Mouse (Mus musculus) CH12.LX (cell line): ENCODE data around the gene Meox1. TPM values are rescaled to one million over a fixed set of nuclear protein-coding genes. Genes with fewer than 3 reads are reported as not detected.

Source experiments
- DNase-seq: peaks from one replicate; pipeline ENCODE4 v3.0.0-alpha.2; 2013; ENCODE audit errors: extremely low read depth
- H3K27ac ChIP-seq: 2 replicates; pipeline ENCODE4 v1.5.1; 2012; ENCODE audit warnings: low read depth, mild to moderate bottlenecking, control low read depth, moderate library complexity; ENCODE audit not compliant: insufficient read depth
- H3K27me3 ChIP-seq: replicated peaks from 2 replicates; pipeline ENCODE3; 2012; ENCODE audit warnings: inconsistent platforms
- H3K36me3 ChIP-seq, 2 experiments: replicated peaks in 1 of 2; 2 replicates each; pipeline versions ENCODE3 to v1.6.1; 2012; ENCODE audit warnings: inconsistent platforms in 1 of 2, low read length in 1 of 2, mild to moderate bottlenecking in 1 of 2, mixed read lengths in 1 of 2, moderate library complexity in 1 of 2; ENCODE audit not compliant: control insufficient read depth in 1 of 2, insufficient read depth in 1 of 2
- H3K4me1 ChIP-seq, 2 experiments: 2 replicates each; pipeline ENCODE4 v1.6.1; 2012; ENCODE audit warnings: inconsistent platforms in 1 of 2, moderate library complexity in 1 of 2; ENCODE audit not compliant: insufficient read depth in 2 of 2, control insufficient read depth in 1 of 2
- H3K4me2 ChIP-seq: 2 replicates; pipeline ENCODE4 v1.6.1; 2012; ENCODE audit warnings: low read depth, mild to moderate bottlenecking, control low read depth; ENCODE audit not compliant: poor library complexity, insufficient read depth, severe bottlenecking
- H3K4me3 ChIP-seq, 3 experiments: fragments of 150-350 bp in 1 of 3; sonication (generic) in 1 of 3; replicated peaks in 1 of 3; 2 replicates each; pipeline versions ENCODE3 to v1.5.1; 2011 to 2012; ENCODE audit warnings: low read depth in 2 of 3, low read length in 2 of 3, mild to moderate bottlenecking in 2 of 3, moderate library complexity in 2 of 3, control low read depth in 1 of 3, improper control_type of control experiment in 1 of 3, inconsistent platforms in 1 of 3, mixed read lengths in 1 of 3; ENCODE audit not compliant: poor library complexity in 1 of 3
- H3K79me2 ChIP-seq: replicated peaks from 2 replicates; pipeline ENCODE4 v1.6.1; 2012; ENCODE audit warnings: mild to moderate bottlenecking, moderate library complexity; ENCODE audit not compliant: control insufficient read depth, poor library complexity, insufficient read depth, severe bottlenecking; ENCODE audit errors: extremely low read depth
- H3K9ac ChIP-seq: 2 replicates; pipeline ENCODE4 v1.6.1; 2012; ENCODE audit warnings: low read depth, mild to moderate bottlenecking, control low read depth, moderate library complexity; ENCODE audit not compliant: insufficient read depth
- H3K9me3 ChIP-seq: replicated peaks from 2 replicates; pipeline ENCODE3; 2012; ENCODE audit warnings: low read length, inconsistent platforms, mixed read lengths
- CTCF ChIP-seq, 2 experiments: IDR thresholded peaks in 1 of 2; conservative IDR thresholded peaks in 1 of 2; 2 replicates each; pipeline ENCODE4 v1.5.1; 2011 to 2012; ENCODE audit warnings: low read depth in 2 of 2, low read length in 2 of 2, improper control_type of control experiment in 1 of 2, inconsistent platforms in 1 of 2, mild to moderate bottlenecking in 1 of 2, moderate library complexity in 1 of 2
- ELF1 ChIP-seq: IDR thresholded peaks from 2 replicates; pipeline ENCODE4 v1.6.1; 2014; ENCODE audit warnings: low read depth, mild to moderate bottlenecking, inconsistent platforms, low read length, improper control_type of control experiment
- EP300 ChIP-seq: IDR thresholded peaks from 2 replicates; pipeline ENCODE4 v1.6.1; 2011; ENCODE audit warnings: low read length, improper control_type of control experiment
- ETS1 ChIP-seq: conservative IDR thresholded peaks from 2 replicates; pipeline ENCODE4 v1.6.1; 2012; ENCODE audit warnings: low read depth, mild to moderate bottlenecking, inconsistent platforms, low read length, improper control_type of control experiment, moderate library complexity
- GABPA ChIP-seq: IDR thresholded peaks from 2 replicates; pipeline ENCODE4 v1.6.1; 2012; ENCODE audit warnings: low read depth, low read length, improper control_type of control experiment, inconsistent platforms; ENCODE audit not compliant: insufficient replicate concordance
- IRF4 ChIP-seq: IDR thresholded peaks from 2 replicates; pipeline ENCODE4 v1.6.1; 2014; ENCODE audit warnings: low read depth, mild to moderate bottlenecking, inconsistent platforms, low read length, improper control_type of control experiment
- MAX ChIP-seq: IDR thresholded peaks from 2 replicates; pipeline ENCODE4 v1.6.1; 2011; ENCODE audit warnings: low read length, improper control_type of control experiment
- MEF2A ChIP-seq: IDR thresholded peaks from 2 replicates; pipeline ENCODE4 v1.6.1; 2014; ENCODE audit warnings: low read depth, mild to moderate bottlenecking, inconsistent platforms, low read length, improper control_type of control experiment, borderline replicate concordance
- SIN3A ChIP-seq: IDR thresholded peaks from 2 replicates; pipeline ENCODE4 v1.6.1; 2012; ENCODE audit warnings: low read length, improper control_type of control experiment, inconsistent platforms
- SMC3 ChIP-seq: IDR thresholded peaks from 2 replicates; pipeline ENCODE4 v1.6.1; 2011; ENCODE audit warnings: low read depth, low read length, improper control_type of control experiment
- TCF12 ChIP-seq: IDR thresholded peaks from 2 replicates; pipeline ENCODE4 v1.6.1; 2014; ENCODE audit warnings: low read depth, mild to moderate bottlenecking, inconsistent platforms, low read length, improper control_type of control experiment
- ZMIZ1 ChIP-seq: IDR thresholded peaks from 2 replicates; pipeline ENCODE4 v1.6.1; 2012; ENCODE audit warnings: low read depth, mild to moderate bottlenecking, inconsistent platforms, low read length, improper control_type of control experiment
- ZNF384 ChIP-seq: IDR thresholded peaks from 2 replicates; pipeline ENCODE4 v1.6.1; 2012; ENCODE audit warnings: low read depth, low read length, improper control_type of control experiment, inconsistent platforms
- dilution Hi-C: fragments of 300-500 bp; cut with MboI; formaldehyde crosslinking; loops from 2 replicates; pipeline ENCODE4 v1.14.3; 2020; ENCODE audit warnings: low sequenced_read_pairs; ENCODE audit not compliant: extremely low pct_unique_long_range_greater_than_20kb, extremely low pct_ligation_motif_present
- in situ Hi-C: fragments of 300-500 bp; cut with MboI; formaldehyde crosslinking; loops from 3 replicates; pipeline ENCODE4 v1.14.3; 2019; ENCODE audit warnings: low sequenced_read_pairs, low pct_ligation_motif_present, low pct_unique_long_range_greater_than_20kb, mixed read lengths
- polyA plus RNA-seq: library from polyadenylated mRNA; unstranded; fragments of >175 nt; gene quantifications from 2 replicates; pipeline ENCODE4 v1.2.1, GENCODE M21; 2012; ENCODE audit warnings: low read depth; ENCODE audit not compliant: insufficient read length
- total RNA-seq, 2 experiments: library from RNA; depleted of rRNA; stranded (reverse); fragments of 300-350 nt in 1 of 2; fragments of >200 nt in 1 of 2; gene quantifications; 2 replicates each; pipeline ENCODE4 v1.2.3; 2012 to 2014

Gene Meox1
- total and polyA plus RNA-seq, 3 experiments = not detected

DNA sequence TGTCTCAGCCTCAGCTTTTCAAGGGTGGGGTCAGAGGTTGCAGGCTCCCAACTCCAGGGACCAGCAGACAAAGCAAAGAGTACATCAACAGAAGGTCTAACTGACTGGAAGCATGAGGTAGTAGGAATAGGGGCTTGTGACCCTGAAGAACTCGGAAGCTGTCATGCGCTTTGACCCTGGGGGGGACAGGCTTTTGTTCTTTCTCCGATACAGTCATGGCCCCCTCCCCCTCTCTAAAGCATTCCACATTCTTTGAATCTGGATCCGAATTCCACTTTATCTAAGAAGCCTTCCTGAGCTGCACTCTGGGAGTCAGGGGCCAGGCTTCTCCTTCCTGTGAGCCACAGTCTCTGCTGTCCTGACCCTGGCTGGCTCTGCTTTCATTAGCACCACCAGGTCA, 37.8 kb upstream of the Meox1 start:
- H3K9me3 ChIP-seq = no peaks in the 10 kb centered on the region
- no peak overlapping the region for H3K9ac ChIP-seq
- H3K36me3 ChIP-seq = no peaks in the 10 kb centered on the region
- no peak overlapping the region for H3K4me3 ChIP-seq
- in situ Hi-C loops (no loop called here), dilution Hi-C loops (no loop called here)
- TF ChIP-seq SIN3A = no peak
- H3K4me2 ChIP-seq = no peak overlapping the region
- H3K79me2 ChIP-seq = no peaks in the 10 kb centered on the region
- peaks cover 2 to 10% of the 10 kb centered on the region in 2 experiments; a peak in 3 of 4 replicates for H3K4me1 ChIP-seq
- H3K27ac ChIP-seq = no peak overlapping the region
- no peak for DNase-seq
- peaks cover 43% of the 10 kb centered on the region for H3K27me3 ChIP-seq

DNA sequence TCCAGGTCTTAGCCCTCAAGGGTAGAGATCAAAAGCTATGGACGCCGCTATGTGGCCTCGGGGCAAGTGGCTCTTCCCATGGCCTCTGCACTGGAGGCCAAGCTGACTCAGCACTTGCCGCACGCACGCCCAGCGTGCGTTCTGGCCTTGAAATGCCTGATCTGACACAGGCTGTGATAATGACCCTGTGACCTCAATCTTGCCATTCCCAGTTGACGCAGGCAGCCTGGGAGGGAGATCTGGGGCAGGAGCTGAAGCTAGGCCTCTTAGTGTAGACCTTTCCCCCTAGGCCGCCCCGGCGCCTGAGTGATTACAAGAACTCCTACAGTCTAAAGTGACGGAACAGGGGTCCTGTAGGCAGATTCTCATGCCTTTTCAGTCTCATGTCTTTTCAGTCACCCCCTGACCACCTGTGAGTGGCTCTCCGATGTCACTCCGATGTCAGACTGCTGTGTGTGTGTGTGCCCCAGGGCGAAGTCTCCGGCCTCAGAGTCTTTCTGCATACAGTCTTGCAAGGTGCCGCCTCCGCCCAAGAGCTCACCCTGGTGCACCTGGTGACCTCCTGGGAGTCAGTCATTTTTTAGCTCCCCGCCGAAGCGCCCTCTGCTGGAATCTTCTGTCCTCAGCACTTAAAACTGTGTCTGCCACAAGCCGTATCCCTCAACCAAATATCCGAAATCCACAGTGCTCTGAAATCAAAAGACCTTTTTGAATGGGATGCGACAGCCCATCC, 34.0 kb upstream of the Meox1 start:
- Histone ChIP-seq H3K9me3 (no peaks in the 10 kb centered on the region), H3K4me1 (peaks cover 2 to 44% of the 10 kb centered on the region in 2 experiments; a peak in 3 of 4 replicates), H3K9ac (no peak overlapping the region), H3K36me3 (no peaks in the 10 kb centered on the region), H3K27ac (no peak overlapping the region), H3K27me3 (peaks cover 30% of the 10 kb centered on the region), H3K79me2 (no peaks in the 10 kb centered on the region), H3K4me3 (no peak overlapping the region), H3K4me2 (no peak overlapping the region)
- in situ Hi-C loops (no loop called here), dilution Hi-C loops (no loop called here)
- TF ChIP-seq EP300 (peak; percentile 15; the same call in 1 of the 2 replicates), MAX (no peak), GABPA (no peak), TCF12 (0 out of 2 replicates have a peak, but pooled peaks have one; percentile 30), MEF2A (no peak), IRF4 (0 out of 2 replicates have a peak, but pooled peaks have one; percentile 19), ELF1 (0 out of 2 replicates have a peak, but pooled peaks have one; percentile 15), SMC3 (peak; percentile 56), CTCF (conservative IDR thresholded peaks at IDR 0.05 in 1 of 2, IDR thresholded peaks at IDR 0.05 in 1 of 2; ENCODE audit: low read depth in 2 of 2, low read length in 2 of 2) (peak; percentile 28 to 83; a peak in 3 of 4 replicates)
- peak; percentile 60 for DNase-seq

DNA sequence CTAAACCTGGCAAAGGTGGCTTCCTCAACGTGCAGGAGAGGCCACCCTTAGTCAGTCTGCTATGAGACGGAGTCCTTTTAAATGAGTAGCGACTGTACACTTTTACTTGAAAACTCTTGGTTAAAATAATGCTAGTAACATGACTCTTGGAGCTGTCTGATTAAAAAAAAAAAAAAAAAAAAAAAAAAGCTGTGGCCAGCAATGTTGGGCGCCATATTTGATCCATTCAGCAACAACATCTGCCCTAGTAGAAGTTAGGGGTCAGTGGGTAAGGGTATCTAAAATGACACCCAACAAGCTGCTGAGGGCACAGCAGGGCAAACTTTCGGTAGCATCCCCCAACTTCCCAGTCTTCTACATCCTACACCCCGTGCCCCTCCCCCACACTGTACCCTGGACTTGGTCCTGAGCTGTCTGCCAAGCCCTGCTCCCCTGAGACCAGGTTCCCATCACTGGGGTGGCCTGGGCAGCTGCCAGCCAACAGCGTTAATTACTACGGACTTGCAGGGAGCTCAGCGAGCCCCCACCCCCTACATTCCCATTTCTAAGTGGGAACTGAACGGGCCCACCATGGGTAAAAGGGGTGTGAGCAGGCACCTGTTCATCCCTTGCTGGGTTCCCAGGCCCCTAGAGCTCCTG, 32.9 kb upstream of the Meox1 start:
- dilution Hi-C loops = no loop called here
- no peak overlapping the region for H3K9ac ChIP-seq
- no peak for DNase-seq
- in situ Hi-C loops = no loop called here
- no peak overlapping the region for H3K4me2 ChIP-seq
- peaks cover 2 to 41% of the 10 kb centered on the region in 2 experiments; a peak in 3 of 4 replicates for H3K4me1 ChIP-seq
- H3K4me3 ChIP-seq = no peak overlapping the region
- H3K36me3 ChIP-seq = no peaks in the 10 kb centered on the region
- peaks cover 32% of the 10 kb centered on the region for H3K27me3 ChIP-seq
- TF ChIP-seq ETS1 = no peak
- no peak for TF ChIP-seq SIN3A
- peak; percentile 63 for TF ChIP-seq ZNF384
- no peak for TF ChIP-seq ZMIZ1
- no peak overlapping the region for H3K27ac ChIP-seq
- no peaks in the 10 kb centered on the region for H3K79me2 ChIP-seq
- no peaks in the 10 kb centered on the region for H3K9me3 ChIP-seq
